Mouse (Mus musculus): ENCODE data around the gene Mical3.

Mical3 gene

GRCm38 (mm10) chr6:121109998-121110603, 20.7 kb downstream of the Mical3 start:
- peak; percentile 50 for DNase-seq (ENCODE audit: low spot score)

- no peak for DNase-seq (ENCODE audit: low spot score)
Measured at GRCm38 (mm10) chr6:121109181-121109981, 21.4 kb downstream of the Mical3 start.

GRCm38 (mm10) chr6:121108075-121108474, 22.7 kb downstream of the Mical3 start:
- no peak for DNase-seq (ENCODE audit: low spot score)

GRCm38 (mm10) chr6:121106711-121107405, 23.9 kb downstream of the Mical3 start:
- no peak for DNase-seq (ENCODE audit: low spot score)

GRCm38 (mm10) chr6:121105726-121106125, 25.1 kb downstream of the Mical3 start:
- no peak for DNase-seq (ENCODE audit: low spot score)

GRCm38 (mm10) chr6:121103406-121104171, 27.2 kb downstream of the Mical3 start:
- no peak for DNase-seq (ENCODE audit: low spot score)

- DNase-seq (ENCODE audit: low spot score): no peak
Measured at GRCm38 (mm10) chr6:121102941-121103340, 27.9 kb downstream of the Mical3 start.

GRCm38 (mm10) chr6:121102084-121102483, 28.7 kb downstream of the Mical3 start:
- no peak for DNase-seq (ENCODE audit: low spot score)

GRCm38 (mm10) chr6:121101201-121101600, 29.6 kb downstream of the Mical3 start:
- no peak for DNase-seq (ENCODE audit: low spot score)

GRCm38 (mm10) chr6:121099831-121100230, 31.0 kb downstream of the Mical3 start:
- no peak for DNase-seq (ENCODE audit: low spot score)

- DNase-seq (ENCODE audit: low spot score): no peak
Measured at GRCm38 (mm10) chr6:121099228-121099608, 31.6 kb downstream of the Mical3 start.

- DNase-seq (ENCODE audit: low spot score): no peak
Measured at GRCm38 (mm10) chr6:121098511-121099227, 32.1 kb downstream of the Mical3 start.

- DNase-seq (ENCODE audit: low spot score): no peak
Measured at GRCm38 (mm10) chr6:121098109-121098508, 32.7 kb downstream of the Mical3 start.

- DNase-seq (ENCODE audit: low spot score): no peak
Measured at GRCm38 (mm10) chr6:121096862-121097261, 33.9 kb downstream of the Mical3 start.

GRCm38 (mm10) chr6:121096390-121096789, 34.4 kb downstream of the Mical3 start:
- no peak for DNase-seq (ENCODE audit: low spot score)

- DNase-seq (ENCODE audit: low spot score): no peak
Measured at GRCm38 (mm10) chr6:121093662-121094408, 37.0 kb downstream of the Mical3 start.

- no peak for DNase-seq (ENCODE audit: low spot score)
Measured at GRCm38 (mm10) chr6:121090786-121091185, 40.0 kb downstream of the Mical3 start.

GRCm38 (mm10) chr6:121087586-121088245, 43.1 kb downstream of the Mical3 start:
- no peak for DNase-seq (ENCODE audit: low spot score)

- DNase-seq (ENCODE audit: low spot score): no peak
Measured at GRCm38 (mm10) chr6:121087127-121087526, 43.7 kb downstream of the Mical3 start.

- DNase-seq (ENCODE audit: low spot score): no peak
Measured at GRCm38 (mm10) chr6:121086226-121086625, 44.6 kb downstream of the Mical3 start.

Measured in urinary bladder, postnatal 10 days (tissue).